Mouse (Mus musculus) heart, postnatal 0 days (tissue): ENCODE data around the gene Helq.

Experiments
- CTCF ChIP-seq: IDR thresholded peaks from 2 replicates; pipeline ENCODE4 v1.5.1; 2016; ENCODE audit warnings: antibody characterized with exemption, control low read depth, low read depth
- EP300 ChIP-seq: IDR thresholded peaks from 2 replicates; pipeline ENCODE4 v1.6.1; 2016; ENCODE audit warnings: antibody characterized with exemption, low read depth

- no peak for TF ChIP-seq CTCF
- no peak for TF ChIP-seq EP300
Observed at GRCm38 (mm10) chr5:100787527-100787926, 10.9 kb downstream of the Helq start.
